Mouse (Mus musculus) lung, embryonic 14.5 days (tissue): ENCODE results near the gene Agpat3. TPM values are rescaled to one million over a fixed set of nuclear protein-coding genes. Genes with fewer than 3 reads are reported as not detected.

Experiments
- ATAC-seq: fragments of 200-750 bp; cut with Nextera tagmentation; 2 replicates; pipeline ENCODE4 v1.8.0; 2017; ENCODE audit warnings: mild to moderate bottlenecking, moderate TSS enrichment, moderate library complexity; ENCODE audit not compliant: insufficient read depth
- DNase-seq: peaks from one replicate; pipeline ENCODE4 v3.0.0-alpha.2; 2015
- H3K27ac ChIP-seq: fragments of 300-500 bp; sonication (generic); 2 replicates; pipeline ENCODE4 v1.5.1; 2014; ENCODE audit warnings: low read depth, mild to moderate bottlenecking, moderate library complexity
- H3K27me3 ChIP-seq: fragments of 300-500 bp; sonication (generic); 2 replicates; pipeline ENCODE4 v1.6.1; 2014; ENCODE audit warnings: low read length, control low read depth; ENCODE audit not compliant: insufficient read depth
- H3K36me3 ChIP-seq: fragments of 300-500 bp; sonication (generic); 2 replicates; pipeline ENCODE4 v1.6.1; 2014; ENCODE audit warnings: control low read depth; ENCODE audit not compliant: insufficient read depth
- H3K4me1 ChIP-seq: fragments of 300-500 bp; sonication (generic); 2 replicates; pipeline ENCODE4 v1.6.1; 2014; ENCODE audit warnings: antibody characterized with exemption, control low read depth; ENCODE audit not compliant: insufficient read depth
- H3K4me2 ChIP-seq: fragments of 300-500 bp; sonication (generic); 2 replicates; pipeline ENCODE4 v1.6.1; 2014; ENCODE audit warnings: mild to moderate bottlenecking
- H3K4me3 ChIP-seq: fragments of 300-500 bp; sonication (generic); 2 replicates; pipeline ENCODE4 v1.5.1; 2014; ENCODE audit warnings: low read depth, low read length
- H3K9ac ChIP-seq: fragments of 300-500 bp; sonication (generic); 2 replicates; pipeline ENCODE4 v1.6.1; 2014
- H3K9me3 ChIP-seq: fragments of 300-500 bp; sonication (generic); 2 replicates; pipeline ENCODE4 v1.6.1; 2016; ENCODE audit warnings: low read depth, low read length, control low read depth
- CTCF ChIP-seq: IDR thresholded peaks from 2 replicates; pipeline ENCODE4 v1.5.1; 2016; ENCODE audit warnings: antibody characterized with exemption, low read depth
- WGBS: fragments of 180-500 bp; shearing (Covaris S2); extraction: QIAGEN DNeasy Blood & Tissue Kit; methylation state at CpG from one replicate; pipeline ENCODE4 v1.1.7; 2014; 5-methylcytosine and 5-hydroxymethylcytosine counted together
- polyA plus RNA-seq: library from polyadenylated mRNA; unstranded; fragments of >200 nt; fragmentation: Nextera tagmentation; extraction: Ambion mirVana; gene quantifications from 2 replicates; pipeline ENCODE4 v1.2.1, GENCODE M21; 2014

Gene Agpat3
- polyA plus RNA-seq, 1 experiment from 2014 or later, result 62.1 TPM

DNA sequence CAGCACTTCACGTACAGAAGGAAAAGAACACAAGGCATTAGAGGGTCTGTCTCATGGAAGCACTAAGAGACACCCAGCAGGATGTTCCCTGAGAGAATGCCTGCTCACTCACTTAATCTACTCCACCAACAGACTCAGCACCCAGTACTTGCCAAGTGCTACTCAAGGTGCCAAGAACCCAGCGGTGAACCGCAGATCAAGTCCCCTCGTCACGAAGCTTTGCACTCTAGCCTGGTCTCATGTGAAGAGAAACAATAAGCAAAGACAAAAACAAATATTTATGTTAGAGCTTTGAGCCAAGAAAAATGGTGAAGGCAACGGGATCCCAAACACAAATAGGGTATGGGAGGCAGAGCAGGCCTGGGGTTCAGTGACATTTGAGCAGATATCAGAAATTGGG is 113.4 kb downstream of the Agpat3 start:
- no peaks in the 10 kb centered on the region for H3K36me3 ChIP-seq
- 64% methylated on average over 6 of the region's 6 CpGs for WGBS
- H3K4me3 ChIP-seq, result no peak overlapping the region
- H3K27me3 ChIP-seq, result no peaks in the 10 kb centered on the region
- no peak overlapping the region for H3K4me2 ChIP-seq
- DNase-seq, result no peak
- no peak overlapping the region for H3K27ac ChIP-seq
- H3K9ac ChIP-seq, result no peak overlapping the region
- no peak for ATAC-seq
- peaks cover 3% of the 10 kb centered on the region; the same call in 1 of the 2 replicates for H3K4me1 ChIP-seq
- TF ChIP-seq CTCF, result no peak
- H3K9me3 ChIP-seq, result no peaks in the 10 kb centered on the region

DNA sequence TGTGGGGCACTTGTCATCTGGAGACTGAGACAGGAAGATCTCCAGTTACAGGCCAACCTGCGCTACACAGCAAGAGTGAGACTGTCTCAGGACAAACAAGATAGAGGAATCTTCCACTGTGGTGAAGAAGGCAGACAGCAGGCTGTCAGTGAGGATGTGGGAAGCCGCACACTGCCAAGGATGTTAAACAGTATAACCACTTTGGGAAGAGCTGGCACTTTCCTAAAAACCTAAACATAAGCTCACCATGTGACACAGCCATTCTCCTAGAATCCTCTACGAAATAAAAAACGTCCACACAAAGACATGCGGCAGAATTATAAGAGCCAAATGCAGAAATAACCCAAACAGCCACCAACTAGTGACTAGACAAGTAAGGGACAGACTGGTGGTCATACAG is 114.0 kb downstream of the Agpat3 start:
- DNase-seq, result no peak
- no peak for TF ChIP-seq CTCF
- no peak overlapping the region for H3K9ac ChIP-seq
- H3K27ac ChIP-seq, result no peak overlapping the region
- H3K4me3 ChIP-seq, result no peak overlapping the region
- ATAC-seq, result no peak
- H3K4me2 ChIP-seq, result no peak overlapping the region
- H3K4me1 ChIP-seq, result peaks cover 3% of the 10 kb centered on the region; the same call in 1 of the 2 replicates
- no peaks in the 10 kb centered on the region for H3K9me3 ChIP-seq
- 95% methylated on average over 5 of the region's 5 CpGs for WGBS
- no peaks in the 10 kb centered on the region for H3K36me3 ChIP-seq
- H3K27me3 ChIP-seq, result no peaks in the 10 kb centered on the region

DNA sequence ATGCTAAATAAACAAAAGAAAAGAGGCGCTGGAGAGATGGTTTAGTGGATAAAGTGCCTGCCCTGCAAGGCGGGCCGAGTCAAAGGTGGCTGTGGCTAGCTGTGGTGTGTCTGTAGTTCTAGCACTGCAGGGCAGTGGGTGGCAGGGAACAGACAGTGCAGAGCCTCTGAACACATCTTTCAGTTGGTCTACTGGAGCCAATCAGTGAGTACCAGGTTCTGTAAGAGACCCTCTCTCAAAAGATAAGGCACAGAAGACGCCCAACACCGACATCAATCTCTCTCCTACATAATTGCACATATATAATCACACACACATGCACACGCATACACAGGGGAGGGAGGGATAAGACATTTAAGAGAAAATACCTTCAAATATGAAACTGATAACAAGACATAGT is 114.5 kb downstream of the Agpat3 start:
- H3K4me3 ChIP-seq, result no peak overlapping the region
- WGBS, result 82% methylated on average over 6 of the region's 6 CpGs
- DNase-seq, result no peak
- H3K4me1 ChIP-seq, result no peaks in the 10 kb centered on the region
- H3K27ac ChIP-seq, result no peak overlapping the region
- no peaks in the 10 kb centered on the region for H3K36me3 ChIP-seq
- no peak overlapping the region for H3K9ac ChIP-seq
- TF ChIP-seq CTCF, result no peak
- no peak for ATAC-seq
- no peak overlapping the region for H3K4me2 ChIP-seq
- H3K9me3 ChIP-seq, result no peaks in the 10 kb centered on the region
- no peaks in the 10 kb centered on the region for H3K27me3 ChIP-seq

DNA sequence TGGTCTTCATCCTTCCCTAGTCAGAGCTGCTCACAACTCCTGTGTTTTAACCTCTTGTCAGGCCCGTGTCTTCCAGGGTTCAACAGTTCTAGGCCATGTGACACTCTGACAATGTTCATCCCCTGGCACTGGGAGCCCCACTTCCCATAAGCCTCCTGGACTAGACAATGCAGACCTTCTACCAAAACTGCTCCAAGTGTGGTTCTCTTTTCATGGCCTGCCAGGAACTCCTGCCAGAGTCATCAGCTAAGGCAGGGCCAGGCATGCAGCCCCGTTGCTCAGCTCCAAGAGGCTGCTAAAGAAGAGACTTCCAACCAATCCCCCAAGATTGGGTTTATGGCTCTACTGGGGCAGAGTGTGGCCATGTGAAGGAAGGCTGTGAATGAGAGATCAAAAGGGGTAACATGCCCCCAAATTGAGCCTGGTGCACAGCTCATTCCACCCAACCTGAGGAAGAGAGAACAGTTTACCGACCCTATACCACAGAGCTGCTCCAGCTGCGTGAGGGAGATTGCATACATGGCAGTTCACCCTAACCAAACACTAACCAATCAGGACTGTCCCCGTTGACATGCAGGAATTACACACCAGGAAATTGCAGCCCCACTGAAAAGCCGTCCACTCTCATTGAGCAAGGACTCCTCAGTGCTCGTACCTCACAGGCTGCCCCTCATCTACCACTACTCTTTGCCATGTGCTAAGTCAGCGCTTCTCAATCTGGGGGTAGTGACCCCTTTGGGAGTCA is 115.2 kb downstream of the Agpat3 start:
- Histone ChIP-seq H3K36me3 (no peaks in the 10 kb centered on the region), H3K4me2 (no peak overlapping the region), H3K4me1 (no peaks in the 10 kb centered on the region), H3K27ac (no peak overlapping the region), H3K9me3 (no peaks in the 10 kb centered on the region), H3K27me3 (no peaks in the 10 kb centered on the region), H3K4me3 (no peak overlapping the region), H3K9ac (no peak overlapping the region)
- DNase-seq, result no peak
- 73% methylated on average over 8 of the region's 8 CpGs for WGBS
- ATAC-seq, result no peak
- TF ChIP-seq CTCF, result no peak

DNA sequence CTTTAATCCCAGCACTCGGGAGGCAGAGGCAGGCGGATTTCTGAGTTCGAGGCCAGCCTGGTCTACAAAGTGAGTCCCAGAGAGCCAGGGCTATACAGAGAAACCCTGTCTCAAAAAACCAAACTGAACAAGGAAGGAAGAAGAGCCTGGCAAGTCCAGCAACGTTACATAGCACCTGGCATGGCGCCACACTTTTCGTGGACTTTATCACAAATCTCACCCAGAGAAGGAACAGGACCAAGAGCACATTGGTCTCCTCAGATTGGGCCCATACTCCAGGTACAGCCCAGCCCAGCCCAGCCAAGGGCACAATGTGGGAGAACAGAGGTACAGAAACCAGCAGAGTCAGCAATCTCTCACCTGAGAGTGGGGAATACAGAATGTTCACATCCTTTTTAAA is 118.5 kb downstream of the Agpat3 start:
- no peak for TF ChIP-seq CTCF
- Histone ChIP-seq H3K9ac (no peak overlapping the region), H3K27ac (no peak overlapping the region), H3K36me3 (peaks cover 13% of the 10 kb centered on the region), H3K4me3 (no peak overlapping the region), H3K4me2 (no peak overlapping the region), H3K4me1 (no peaks in the 10 kb centered on the region), H3K9me3 (no peaks in the 10 kb centered on the region), H3K27me3 (no peaks in the 10 kb centered on the region)
- DNase-seq (no peak), ATAC-seq (no peak)
- WGBS, result 84% methylated on average over 6 of the region's 6 CpGs

DNA sequence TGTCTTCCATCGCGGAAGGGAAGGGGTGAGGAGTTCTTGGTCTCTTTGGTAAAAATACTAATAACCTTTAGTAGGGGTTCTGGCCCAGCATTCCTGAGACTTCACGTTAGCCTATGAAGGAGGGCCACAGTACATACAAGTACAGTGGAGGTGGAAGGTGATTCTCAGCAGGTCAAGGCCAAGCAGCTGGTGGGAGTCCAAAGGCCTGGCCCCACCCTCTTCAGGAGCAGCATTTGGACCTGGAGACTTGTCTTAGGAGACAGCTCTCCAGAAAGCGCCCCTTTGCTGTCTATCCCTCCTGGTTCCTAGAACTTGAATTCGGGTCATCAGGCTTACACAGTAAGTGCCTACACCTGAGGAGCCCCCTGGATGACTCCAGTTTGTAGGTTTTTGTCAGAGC is 119.1 kb downstream of the Agpat3 start:
- ATAC-seq (no peak), DNase-seq (no peak)
- Histone ChIP-seq H3K4me3 (no peak overlapping the region), H3K9ac (no peak overlapping the region), H3K27ac (no peak overlapping the region), H3K4me1 (no peaks in the 10 kb centered on the region), H3K9me3 (no peaks in the 10 kb centered on the region), H3K36me3 (peaks cover 18% of the 10 kb centered on the region), H3K4me2 (no peak overlapping the region), H3K27me3 (no peaks in the 10 kb centered on the region)
- no peak for TF ChIP-seq CTCF
- WGBS, result 91% methylated on average over 5 of the region's 5 CpGs

DNA sequence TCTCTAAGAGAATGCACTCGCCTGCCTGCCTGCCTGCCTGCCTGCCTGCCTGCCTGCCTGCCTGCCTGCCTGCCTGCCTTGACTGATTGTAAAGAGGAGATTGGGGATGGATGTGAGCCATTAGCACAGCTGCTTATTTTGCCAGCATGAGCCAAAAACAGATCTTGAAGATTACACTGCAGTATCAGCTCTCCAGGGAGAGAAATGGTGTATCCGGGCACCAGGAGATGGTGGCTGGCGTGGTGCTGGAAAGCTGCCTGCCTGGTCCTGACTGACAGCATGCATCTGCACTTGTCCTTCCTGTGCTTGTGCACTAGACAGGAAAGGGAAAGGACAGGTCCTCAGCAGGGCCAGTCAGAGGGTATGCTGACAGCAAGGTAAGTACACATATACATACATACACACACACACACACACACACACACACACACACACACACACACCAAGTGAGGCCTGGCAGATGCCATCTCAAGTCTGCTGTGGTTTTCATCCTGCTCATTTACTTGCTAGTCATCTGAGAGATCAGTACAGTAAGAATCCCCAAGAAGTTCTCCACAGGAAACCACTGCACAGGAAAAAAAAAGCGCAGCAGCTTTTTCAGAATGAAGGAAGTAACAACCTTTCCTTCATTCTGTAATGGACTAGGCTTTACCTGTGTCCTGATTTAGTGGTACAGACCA is 119.8 kb downstream of the Agpat3 start:
- no peak overlapping the region for H3K9ac ChIP-seq
- WGBS, result 80% methylated on average over 4 of the region's 4 CpGs
- TF ChIP-seq CTCF, result no peak

More for the DNA sequence above, 119.8 kb downstream of the Agpat3 start:
- Histone ChIP-seq H3K4me1 (no peaks in the 10 kb centered on the region), H3K36me3 (peaks cover 19% of the 10 kb centered on the region), H3K27ac (no peak overlapping the region), H3K27me3 (no peaks in the 10 kb centered on the region), H3K4me3 (no peak overlapping the region), H3K9me3 (no peaks in the 10 kb centered on the region), H3K4me2 (no peak overlapping the region)
- DNase-seq, result no peak
- no peak for ATAC-seq
